Mouse (Mus musculus) lung, adult 10 weeks (tissue): ENCODE measurements around the gene Gm42372. TPM values are rescaled to one million over a fixed set of nuclear protein-coding genes. Genes with fewer than 3 reads are reported as not detected.

Source experiments
- polyA plus RNA-seq: library from polyadenylated mRNA; stranded (reverse); fragments of 350-450 nt; fragmentation: Illumina TruSeq; extraction: RNeasy Lipid Tissue Mini Kit (QIAGEN cat#74804); gene quantifications from one replicate; pipeline ENCODE4 v1.2.3, GENCODE M21; 2014; ENCODE audit warnings: low read depth, low replicate concordance; ENCODE audit not compliant: insufficient read depth

The Gm42372 gene
- not detected for polyA plus RNA-seq

GRCm38 (mm10) chr7:16982859-16983568 is at the start of gene Gm42372:
Gm42372 (plus strand) TSS chr7:16983086.

GRCm38 (mm10) chr7:16944061-16944807 is 38.7 kb upstream of the Gm42372 start, which contains the start of gene Pnmal2:
Pnmal2 (plus strand) TSS chr7:16944682.

GRCm38 (mm10) chr7:16959539-16960187 is 23.2 kb upstream of the Gm42372 start, which contains the start of gene Pnmal1:
Pnmal1 (plus strand) TSS chr7:16959679.

GRCm38 (mm10) chr7:16992451-16992807 is 9.5 kb downstream of the Gm42372 start, which contains the start of gene Ccdc8:
Ccdc8 (plus strand) TSS chr7:16992708.

GRCm38 (mm10) chr7:17027588-17028343 is 44.9 kb downstream of the Gm42372 start, which contains the start of gene Ppp5c:
Ppp5c (minus strand) TSS chr7:17027924.

Other genes with a start within 250 kb of the Gm42372 start
- gene Ap2s1, start 244.7 kb upstream of the Gm42372 start, polyA plus RNA-seq = 163 TPM
- 68.9 TPM for gene Slc1a5, start 201.7 kb upstream of the Gm42372 start, polyA plus RNA-seq
- gene Strn4, start 167.2 kb upstream of the Gm42372 start, polyA plus RNA-seq = 33.9 TPM
- 11.8 TPM for gene Fkrp, start 166.4 kb upstream of the Gm42372 start, polyA plus RNA-seq
- gene Prkd2, start 140.2 kb upstream of the Gm42372 start, polyA plus RNA-seq = 32.2 TPM
- 7.2 TPM for gene Dact3, start 107.8 kb upstream of the Gm42372 start, polyA plus RNA-seq
- gene Gng8, start 91.3 kb upstream of the Gm42372 start, polyA plus RNA-seq = 7.3 TPM
- gene Ptgir, start 76.6 kb upstream of the Gm42372 start, polyA plus RNA-seq = 2.2 TPM
- 135 TPM for gene Calm3, start 59.0 kb upstream of the Gm42372 start, polyA plus RNA-seq
- gene Pnmal2, start 38.4 kb upstream of the Gm42372 start, polyA plus RNA-seq = 1.5 TPM
- gene Pnmal1, start 23.4 kb upstream of the Gm42372 start, polyA plus RNA-seq = not detected
- 3.4 TPM for gene Ccdc8, start 9.6 kb downstream of the Gm42372 start, polyA plus RNA-seq
- gene Ppp5c, start 44.8 kb downstream of the Gm42372 start, polyA plus RNA-seq = 51.7 TPM
- 0.50 TPM for gene Hif3a, start 79.3 kb downstream of the Gm42372 start, polyA plus RNA-seq
- gene Psg16, start 91.0 kb downstream of the Gm42372 start, polyA plus RNA-seq = not detected
- gene Ceacam3, start 167.2 kb downstream of the Gm42372 start, polyA plus RNA-seq = not detected
- gene Psg29, start 220.4 kb downstream of the Gm42372 start, polyA plus RNA-seq = not detected